In the genomic region with DNA sequence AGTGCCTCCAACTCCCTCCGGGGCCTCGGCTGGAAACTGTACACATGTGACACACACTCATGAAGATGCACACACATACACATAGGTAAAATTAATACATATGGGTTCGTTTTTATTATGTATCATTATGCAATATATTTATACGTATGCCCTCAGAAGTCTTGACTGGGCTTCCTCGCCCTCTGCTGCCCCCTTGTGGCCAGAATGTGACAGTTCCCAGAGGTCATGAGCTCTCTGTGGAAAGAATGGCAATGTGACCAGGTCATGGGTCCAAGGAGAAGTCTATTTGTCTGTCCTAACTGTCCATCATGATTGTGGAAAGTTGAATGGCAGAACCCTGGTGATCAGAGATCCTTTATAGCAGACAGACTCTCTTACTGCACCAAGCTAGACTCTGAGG, we compare ENCODE assay signal across 9 mouse cellular contexts. TPM values are rescaled to one million over a fixed set of nuclear protein-coding genes. Genes with fewer than 3 reads are reported as not detected.
DNase-seq lines count a peak whose midpoint lies in the region; ATAC-seq and TF ChIP-seq lines count a peak whose summit lies in the region.
"Had no signal": no experiment of that assay in that cellular context is flagged by ENCODE, and none has a peak within 500 bp of the region (broad histone marks: within the 10 kb centered on the region; RNA-seq: fewer than 3 reads in every experiment).

No protein-coding gene starts in this region.

- no peaks in the 10 kb centered on the region for H3K27me3 ChIP-seq in thymus, adult 2 months (ENCODE audit: control insufficient read depth, insufficient read depth, low read length)

- 15% methylated on average over 5 of the region's 5 CpGs for WGBS in thymus, adult 2 months

- in situ Hi-C loops in ES-E14 (cut with MboI; ENCODE audit: low sequenced_read_pairs in 2 of 2, unreplicated experiment in 2 of 2): no loop called here

- H3K36me3 ChIP-seq in ES-E14 (ENCODE audit: control insufficient read depth, insufficient read depth, low read length, poor library complexity, severe bottlenecking): no peaks in the 10 kb centered on the region
- H3K36me3 ChIP-seq in thymus, adult 2 months (ENCODE audit: control insufficient read depth, insufficient read depth, low read length): no peaks in the 10 kb centered on the region

- no peaks in the 10 kb centered on the region for H3K9me3 ChIP-seq in ES-E14 (ENCODE audit: control insufficient read depth, insufficient read depth, low read depth, low read length)

- no peak overlapping the region for H3K9ac ChIP-seq in ES-E14 (ENCODE audit: insufficient read depth, low read depth, low read length, poor library complexity, severe bottlenecking)

- DNase-seq in 3T3-L1 (ENCODE audit: low read depth, low spot score) (peak; percentile 78), ES-E14 (ENCODE audit: low read depth, low spot score) (peak; percentile 65)
- peak; percentile 15 to 84 for DNase-seq in frontal cortex, adult 2 months (ENCODE audit: extremely low spot score in 1 of 2, low spot score in 1 of 2)
- peak; percentile 58 to 67 for DNase-seq in left cerebral cortex, postnatal 25 days (ENCODE audit: low spot score in 2 of 2)
- DNase-seq in natural killer cell, adult 2 months (ENCODE audit: low spot score in 2 of 2): peak; percentile 63 to 77
- peak; percentile 75 for DNase-seq in thymus, adult 2 months

- H3K27ac ChIP-seq in ES-E14 (ENCODE audit: insufficient read depth, low read depth, low read length, poor library complexity, severe bottlenecking): no peak overlapping the region
- H3K27ac ChIP-seq in thymus, adult 2 months (ENCODE audit: control insufficient read depth, insufficient read depth, low read length): no peak overlapping the region

- H3K4me3 ChIP-seq in ES-E14 (ENCODE audit: insufficient read depth in 1 of 2, low read depth in 1 of 2, low read length in 2 of 2, poor library complexity in 1 of 2, severe bottlenecking in 1 of 2): no peak overlapping the region
- H3K4me3 ChIP-seq in thymus, adult 2 months (ENCODE audit: control insufficient read depth, insufficient read depth, low read length): no peak overlapping the region

- intact Hi-C loops in left cerebral cortex, postnatal 25 days (cut with DNase I): no loop called here

- TF ChIP-seq POLR2A in thymus, adult 2 months (IDR thresholded peaks at IDR 0.05; ENCODE audit: control insufficient read depth, extremely low read depth, insufficient read depth, low read length, poor library complexity): no peak

- H3K4me1 ChIP-seq in ES-E14 (ENCODE audit: control insufficient read depth in 2 of 2, insufficient read depth in 2 of 2, low read length in 2 of 2, poor library complexity in 1 of 2): peaks cover 0 to 2% of the 10 kb centered on the region in 2 experiments; a peak in 1 of 4 replicates
- H3K4me1 ChIP-seq in thymus, adult 2 months (replicated peaks; ENCODE audit: control insufficient read depth, insufficient read depth, low read length): no peaks in the 10 kb centered on the region

- peak; percentile 61; the same call in 1 of the 2 replicates for TF ChIP-seq CTCF in thymus, adult 2 months (IDR thresholded peaks at IDR 0.05; ENCODE audit: borderline replicate concordance, control insufficient read depth, extremely low read depth, insufficient read depth, low read length, poor library complexity)

- peak; percentile 56; the same call in 1 of the 2 replicates for ATAC-seq in cerebellum, adult (ENCODE audit: insufficient number of reproducible peaks, low FRiP score, low TSS enrichment)
- peak; percentile 46 for ATAC-seq in inflammation-experienced regulatory T-cells, adult 6 months

TF ChIP-seq in ES-E14, 5 proteins besides CTCF, POLR2A, EP300 and RAD21:
- TF ChIP-seq MAFK (IDR thresholded peaks at IDR 0.05; ENCODE audit: insufficient read depth, low read depth, low read length): no peak
- TF ChIP-seq ZNF384 (IDR thresholded peaks at IDR 0.05; ENCODE audit: low read depth, low read length): no peak
- no peak for TF ChIP-seq CHD2 (IDR thresholded peaks at IDR 0.05; ENCODE audit: low read depth, low read length)
- no peak for TF ChIP-seq HCFC1 (IDR thresholded peaks at IDR 0.05; ENCODE audit: borderline replicate concordance, insufficient read depth, low read length)
- no peak for TF ChIP-seq ZC3H11A (IDR thresholded peaks at IDR 0.05; ENCODE audit: borderline replicate concordance, low read depth, low read length)

RNA-seq across cellular contexts. Expression of a gene that starts 8.6 kb away (rescaled TPM):
- 14.0 and 24.7 TPM in 2 replicates for total RNA-seq in ES-E14 (2012; rRNA removed)
- 6.2 and 7.2 TPM in 2 replicates for polyA plus RNA-seq in frontal cortex, adult 2 months (2012; rRNA removed)
- polyA plus RNA-seq in inflammation-experienced regulatory T-cells, adult 6 months (2017; shearing (Covaris generic)): under 1 TPM in 2 of 3 experiments, not detected in 1; 0.62 to 0.72 TPM
- 10 to 100 TPM; 10.9 to 11.9 TPM for total RNA-seq in left cerebral cortex, postnatal 25 days (2021)
- 6.1 and 8.6 TPM in 2 replicates for polyA plus RNA-seq in thymus, adult 2 months (2012; rRNA removed)

RNA-seq across cellular contexts. Expression of a gene that starts 34.1 kb away (rescaled TPM):
- 4.9 and 5.8 TPM in 2 replicates for total RNA-seq in ES-E14 (2012; rRNA removed)
- polyA plus RNA-seq in frontal cortex, adult 2 months (2012; rRNA removed): 2.8 and 3.4 TPM in 2 replicates
- 100 to 1,000 TPM; 236 to 278 (median 276) TPM for polyA plus RNA-seq in inflammation-experienced regulatory T-cells, adult 6 months (2017; shearing (Covaris generic))
- total RNA-seq in left cerebral cortex, postnatal 25 days (2021): 1 to 10 TPM; 1.9 to 2.9 TPM
- polyA plus RNA-seq in thymus, adult 2 months (2012; rRNA removed): 208 and 222 TPM in 2 replicates

RNA-seq across cellular contexts. Expression of a gene that starts 35.6 kb away (rescaled TPM):
- total RNA-seq in ES-E14 (2012; rRNA removed): 36.0 and 47.2 TPM in 2 replicates
- polyA plus RNA-seq in frontal cortex, adult 2 months (2012; rRNA removed): 67.0 and 71.3 TPM in 2 replicates
- 10 to 100 TPM in 1 of 3 experiments, 1 to 10 TPM in 2; 4.1 to 11.8 (median 8.8) TPM for polyA plus RNA-seq in inflammation-experienced regulatory T-cells, adult 6 months (2017; shearing (Covaris generic))
- total RNA-seq in left cerebral cortex, postnatal 25 days (2021): 10 to 100 TPM; 52.7 to 56.1 TPM
- polyA plus RNA-seq in thymus, adult 2 months (2012; rRNA removed): 144 and 146 TPM in 2 replicates

RNA-seq across cellular contexts. Expression of a gene that starts 38.3 kb away (rescaled TPM):
- total RNA-seq in ES-E14 (2012; rRNA removed): not detected in 2 replicates
- polyA plus RNA-seq in frontal cortex, adult 2 months (2012; rRNA removed): not detected in 2 replicates
- polyA plus RNA-seq in inflammation-experienced regulatory T-cells, adult 6 months (2017; shearing (Covaris generic)): not detected
- total RNA-seq in left cerebral cortex, postnatal 25 days (2021): not detected
- 0.53 and 0.68 TPM in 2 replicates for polyA plus RNA-seq in thymus, adult 2 months (2012; rRNA removed)
- polyA plus RNA-seq: heart, embryonic 14.5 days had no signal

RNA-seq across cellular contexts. Expression of a gene that starts 42.2 kb away (rescaled TPM):
- 2.3 and 2.5 TPM in 2 replicates for total RNA-seq in ES-E14 (2012; rRNA removed)
- 2.1 TPM in 2 replicates for polyA plus RNA-seq in frontal cortex, adult 2 months (2012; rRNA removed)
- 1 to 10 TPM in 2 of 3 experiments, under 1 TPM in 1; 0.58 to 3.7 (median 2.3) TPM for polyA plus RNA-seq in inflammation-experienced regulatory T-cells, adult 6 months (2017; shearing (Covaris generic))
- under 1 TPM; 0.55 to 0.71 TPM for total RNA-seq in left cerebral cortex, postnatal 25 days (2021)
- polyA plus RNA-seq in thymus, adult 2 months (2012; rRNA removed): 13.4 and 18.8 TPM in 2 replicates

Comparison
In these comparisons a context has a peak if more than half of its experiments do, and no peak if none do; other contexts are left out.
1. RNA of a gene that starts 34.1 kb away (polyA plus RNA-seq): 236 to 278 TPM in inflammation-experienced regulatory T-cells, adult 6 months and 208 to 222 TPM in thymus, adult 2 months; 2.8 to 3.4 TPM in frontal cortex, adult 2 months; every median in the first group is over 10 times any median in the second.
2. Peak in every context shown above with its lines, with median percentiles within 50 percentile points of each other: DNase-seq.